Mouse (Mus musculus) E14TG2a.4 (cell line): ENCODE data around the gene Slc38a3.

Experiments
- CTCF ChIP-seq: conservative IDR thresholded peaks from 2 replicates; pipeline ENCODE4 v1.5.1; 2014; ENCODE audit warnings: low read length
- POU5F1 ChIP-seq: IDR thresholded peaks from 2 replicates; pipeline ENCODE4 v1.6.1; 2014; ENCODE audit warnings: low read length, borderline replicate concordance

DNA sequence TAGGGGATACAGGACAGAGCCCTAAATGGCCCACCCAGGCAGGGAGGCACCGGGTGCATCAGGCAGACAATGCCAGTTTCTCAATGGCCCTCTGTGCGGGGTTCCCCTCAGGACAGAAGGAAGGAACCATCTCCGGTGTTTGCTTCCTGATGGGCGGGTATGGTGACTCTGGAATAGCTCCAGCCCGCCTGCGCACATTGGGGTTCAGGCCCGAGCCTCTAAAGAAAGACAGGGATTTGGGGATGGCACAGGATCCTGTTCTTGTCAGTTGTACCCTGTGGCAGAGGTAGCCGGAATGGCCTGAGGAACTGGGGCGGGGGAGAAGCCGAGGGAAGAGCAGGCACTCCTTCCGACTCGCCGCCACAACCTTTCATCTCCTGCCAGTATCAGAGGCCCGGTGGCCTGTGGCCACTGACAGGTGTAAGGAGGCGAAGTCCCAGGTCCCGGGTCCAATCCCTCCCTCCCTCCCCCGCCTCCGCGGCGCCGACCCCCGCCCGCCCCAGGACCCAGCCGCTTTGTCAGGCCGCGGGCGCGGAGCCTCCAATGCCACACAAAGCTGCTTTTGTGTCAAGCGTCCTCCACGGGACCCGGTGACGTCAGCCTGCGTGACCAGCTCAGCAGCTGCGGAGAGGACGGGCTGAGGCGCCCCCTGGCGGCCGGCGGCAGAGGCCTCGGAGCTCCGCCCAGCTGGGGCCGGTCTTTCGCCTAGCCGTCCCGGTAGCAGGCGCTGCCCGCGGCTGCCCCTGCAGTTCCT, 57.0 kb downstream of the Slc38a3 start:
- TF ChIP-seq CTCF = no peak
- TF ChIP-seq POU5F1 = no peak
